Mouse (Mus musculus): ENCODE measurements around the gene Krt35.

- no peak for TF ChIP-seq CTCF (IDR thresholded peaks at IDR 0.05; ENCODE audit: low read depth, low read length)
- TF ChIP-seq POLR2A (IDR thresholded peaks at IDR 0.05; ENCODE audit: extremely low read depth, insufficient read depth, low read length), result no peak
Measured at GRCm38 (mm10) chr11:100050451-100050850, 45.6 kb downstream of the Krt35 start, which contains the start of gene Krt31.
